Mouse (Mus musculus): ENCODE measurements at regions not wholly inside any gene's neighbourhood (a gene's known extent, or its start where the extent isn't known, plus 50 kb on each side); places are given as distances from the start of the nearest gene placed in this dataset.
"Not testable (repeated sequence)": the region's sequence is repeated elsewhere in the genome, so short reads cannot be mapped to it uniquely, and the experiment has no call there.

DNA sequence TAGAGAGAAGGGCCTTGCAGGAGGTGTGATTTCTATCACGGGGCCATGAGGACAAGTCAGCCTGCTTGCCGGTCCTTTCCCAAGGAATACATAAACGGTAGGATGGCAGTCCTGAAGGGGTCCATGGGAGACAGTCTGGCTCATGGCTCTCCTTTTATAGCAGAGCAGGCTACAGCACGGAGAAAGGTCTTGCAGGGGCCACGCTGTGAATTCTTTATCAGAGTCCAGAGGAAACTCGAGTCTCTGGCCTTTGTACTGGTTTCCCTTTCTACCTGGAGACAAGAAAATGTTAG lies 1984.0 kb downstream of the 4930444P10Rik start:
- no peak for DNase-seq

DNA sequence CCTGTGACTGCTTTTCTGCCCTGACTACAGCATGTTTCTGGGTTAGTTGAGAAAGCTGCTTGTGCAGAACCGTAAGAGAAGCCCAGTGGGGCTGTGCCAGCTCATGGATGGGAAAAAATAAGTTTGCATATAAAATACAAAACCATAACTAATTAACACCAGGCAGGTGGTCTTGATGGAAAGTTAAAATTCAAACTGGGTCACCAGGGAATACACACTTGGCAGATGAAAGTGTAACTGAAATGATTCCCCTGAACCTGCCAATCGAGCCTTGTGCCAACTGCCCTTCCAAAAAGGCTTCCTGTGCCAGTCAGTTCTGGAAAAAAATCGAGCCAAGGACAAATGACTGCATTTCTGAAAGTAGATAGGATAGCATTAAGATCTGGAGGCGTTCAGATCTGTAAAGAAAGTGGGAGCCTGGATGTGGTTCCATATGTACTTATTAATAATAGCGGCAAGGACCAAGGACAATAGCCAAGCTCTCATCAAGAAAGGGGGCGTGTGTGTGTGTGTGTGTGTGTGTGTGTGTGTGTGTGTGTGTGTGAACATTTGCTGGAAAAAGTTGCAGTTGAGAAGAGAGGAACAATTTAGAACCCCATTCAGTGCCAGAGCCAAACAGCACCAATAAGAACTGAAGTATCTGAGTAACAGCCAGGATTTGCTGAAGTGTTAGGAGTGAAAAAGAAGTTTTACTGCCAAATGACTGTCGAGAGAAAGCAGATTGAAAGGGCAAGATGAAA lies 1984.5 kb downstream of the 4930444P10Rik start:
- no peak for DNase-seq

GRCm38 (mm10) chr1:14105521-14105920 lies 1987.6 kb downstream of the 4930444P10Rik start:
- DNase-seq = not testable (repeated sequence)

DNA sequence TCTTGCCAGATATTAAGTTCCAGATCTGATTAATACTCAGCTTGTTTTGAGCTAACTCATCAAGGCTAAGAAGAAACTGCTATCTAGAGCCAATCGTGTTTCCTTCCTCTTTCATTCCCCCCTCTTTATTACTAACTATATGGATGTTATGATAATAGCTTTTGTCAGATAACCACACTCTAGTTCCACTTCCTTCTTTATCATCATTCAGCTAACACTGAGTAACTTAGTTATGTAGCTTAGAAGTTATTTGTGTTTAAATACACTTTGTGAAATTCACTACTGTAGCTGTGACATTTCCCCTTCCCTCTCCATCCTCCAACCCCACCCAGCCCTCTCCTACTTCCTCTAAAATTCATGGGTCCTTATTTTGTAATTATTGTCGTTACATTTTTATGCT lies 1988.6 kb downstream of the 4930444P10Rik start:
- no peak for DNase-seq

DNA sequence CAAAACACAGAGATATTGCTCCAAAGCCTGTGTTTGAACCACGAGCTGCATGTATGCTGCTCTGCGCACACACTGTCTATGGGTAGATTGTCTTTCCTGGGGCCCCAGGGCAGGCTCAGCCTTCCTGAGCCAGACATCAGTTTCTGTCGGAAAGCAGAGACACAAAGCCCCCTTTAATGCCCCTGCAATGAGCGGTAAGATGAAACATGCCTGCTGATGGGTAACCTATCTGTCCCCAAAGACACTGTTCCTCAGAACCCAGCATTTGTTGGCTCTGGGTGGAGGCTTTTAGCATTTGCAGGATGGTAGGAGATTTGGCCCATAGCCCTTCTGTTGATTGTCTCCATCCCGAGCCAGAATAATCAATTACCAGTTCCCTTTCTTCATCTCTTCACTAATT lies 1994.1 kb downstream of the 4930444P10Rik start:
- no peak for DNase-seq

GRCm38 (mm10) chr1:14097567-14098228 lies 1995.4 kb downstream of the 4930444P10Rik start:
- no peak for DNase-seq

DNA sequence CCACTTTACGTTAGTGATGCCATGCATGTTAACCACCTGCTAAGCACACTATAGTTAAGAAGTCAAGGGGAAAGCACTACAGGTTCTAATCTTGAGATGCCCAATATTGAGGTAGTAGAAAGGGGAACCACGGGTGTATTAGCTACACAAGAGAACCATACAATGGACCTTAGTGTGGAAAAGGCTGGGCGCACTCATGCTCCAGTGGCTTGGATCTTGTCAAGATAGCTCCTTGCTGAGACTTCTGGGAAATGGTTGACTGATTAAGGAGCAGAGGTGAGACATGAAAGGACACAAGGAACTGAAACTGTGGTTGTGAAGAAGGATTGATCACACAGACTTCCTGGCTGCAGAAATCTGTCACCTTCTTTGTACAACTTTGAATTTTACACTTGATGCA lies 2028.3 kb downstream of the 4930444P10Rik start:
- no peak for DNase-seq

GRCm38 (mm10) chr1:14036163-14036562 lies 2057.0 kb downstream of the 4930444P10Rik start:
- no peak for DNase-seq

DNA sequence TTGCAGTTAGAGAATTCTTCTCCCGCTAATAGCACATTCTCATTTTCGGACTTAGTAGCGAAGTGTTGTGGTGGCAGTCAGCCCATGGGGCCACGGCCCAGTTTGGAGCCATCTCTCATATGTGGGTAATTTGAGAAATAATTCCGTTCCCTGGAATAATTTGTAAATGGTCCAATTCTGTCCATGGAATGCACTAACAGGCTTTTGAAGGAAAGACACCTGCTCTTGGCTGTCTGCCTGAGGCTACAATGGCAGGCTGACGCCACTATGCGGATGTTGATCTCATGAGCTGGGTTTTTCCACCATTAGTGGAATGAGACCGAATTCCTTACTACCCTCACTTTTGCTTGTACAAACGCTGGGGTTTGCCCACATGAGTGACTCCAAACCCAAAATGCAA lies 2081.6 kb downstream of the 4930444P10Rik start:
- DNase-seq = no peak

GRCm38 (mm10) chr1:14010789-14011188 lies 2082.3 kb downstream of the 4930444P10Rik start:
- DNase-seq = no peak

DNA sequence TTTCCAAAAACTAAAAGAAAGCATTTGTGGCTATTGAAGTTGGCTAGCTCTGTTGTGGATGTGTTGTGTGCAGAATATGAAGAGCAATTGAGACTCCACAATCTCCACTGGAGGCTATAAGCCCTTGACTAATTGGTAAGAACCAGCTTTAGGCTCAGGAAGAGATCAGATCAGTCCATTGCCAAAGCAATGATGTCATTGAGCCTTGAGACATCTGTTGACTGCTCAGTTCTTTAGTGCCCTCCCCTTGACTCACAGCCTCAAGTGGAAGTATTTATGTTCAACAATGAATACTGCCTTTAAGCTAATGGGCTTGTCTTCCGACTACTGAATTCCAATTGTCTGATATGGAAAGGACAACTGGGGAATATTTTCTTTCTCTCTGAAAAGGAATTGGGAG lies 2090.6 kb downstream of the 4930444P10Rik start:
- no peak for DNase-seq

DNA sequence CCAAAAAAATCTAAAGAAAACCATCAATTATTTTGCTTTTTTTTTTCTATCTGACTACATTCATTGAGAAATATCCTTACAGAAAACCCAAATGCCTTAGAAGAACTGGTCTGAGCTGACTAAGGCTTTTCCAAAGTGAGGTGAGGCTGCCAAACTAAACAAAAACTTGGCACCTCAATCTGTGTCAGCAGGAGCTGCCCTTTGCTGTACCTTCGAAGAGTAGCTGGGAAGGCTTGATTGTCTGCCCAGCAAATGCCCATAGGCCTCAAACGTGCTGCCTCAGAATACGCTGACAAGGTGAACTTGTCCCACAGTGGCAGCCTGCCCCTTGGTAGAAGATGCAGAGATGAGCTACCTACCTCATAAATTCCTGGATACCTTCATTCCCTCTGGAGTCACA lies 2091.7 kb downstream of the 4930444P10Rik start:
- peak; percentile 10 to 28 for DNase-seq

DNA sequence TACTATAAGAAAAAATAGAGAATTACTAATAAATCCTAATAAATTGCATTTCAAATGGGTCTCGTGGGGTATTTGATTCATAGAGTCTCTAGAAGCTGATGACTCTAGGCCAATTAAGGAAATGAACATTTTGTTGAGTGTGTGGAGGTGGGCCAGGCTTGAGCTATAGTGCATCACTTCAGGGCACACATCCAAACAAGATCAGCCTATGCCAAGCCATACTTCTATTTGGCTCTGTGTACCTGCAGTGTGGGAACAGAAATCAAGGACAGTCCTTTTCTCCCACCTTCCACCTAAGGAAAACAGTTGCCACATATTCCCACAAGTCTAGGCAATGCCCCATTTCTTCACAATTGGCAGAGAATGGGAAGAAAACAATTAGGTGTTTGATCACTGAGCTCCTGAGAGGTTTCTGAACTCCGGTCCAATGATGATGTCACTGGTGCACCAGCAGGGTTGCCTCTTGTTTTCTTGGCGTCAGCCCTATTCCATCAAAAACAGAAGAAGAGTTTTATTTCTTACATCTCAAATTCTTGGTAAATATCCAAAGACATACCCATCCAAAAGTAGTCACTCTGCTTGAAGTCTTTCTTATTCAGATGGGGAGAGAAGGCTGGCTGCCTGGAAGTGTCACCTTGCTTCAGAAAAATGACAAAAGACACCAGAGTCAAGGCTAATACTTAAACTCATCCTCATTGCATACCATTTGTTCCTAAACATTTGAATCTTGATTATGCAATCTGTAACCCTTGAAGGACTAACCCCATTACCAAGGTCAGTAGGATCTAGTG lies 2092.3 kb downstream of the 4930444P10Rik start:
- no peak for DNase-seq

DNA sequence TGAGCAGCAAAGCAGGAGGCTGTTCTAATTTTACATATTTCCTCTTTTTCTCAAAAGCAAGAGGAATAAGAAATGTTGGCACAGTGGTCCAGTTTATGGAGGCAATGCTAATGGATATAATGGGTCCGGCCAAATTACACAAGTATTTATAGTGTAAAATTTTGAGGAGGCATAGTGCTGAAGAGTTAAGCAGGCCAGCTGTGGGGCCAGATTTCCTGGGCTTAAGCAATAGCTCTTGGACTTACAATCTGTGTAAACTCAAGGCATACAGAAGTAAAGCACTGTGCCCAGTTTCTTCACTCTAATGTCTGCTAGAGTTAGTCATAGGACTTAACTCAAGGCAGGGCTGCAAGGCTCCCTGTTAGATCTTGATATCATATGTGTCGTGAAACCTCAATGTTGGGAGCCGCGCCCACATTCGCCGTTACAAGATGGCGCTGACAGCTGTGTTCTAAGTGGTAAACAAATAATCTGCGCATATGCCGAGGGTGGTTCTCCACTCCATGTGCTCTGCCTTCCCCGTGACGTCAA lies 2094.9 kb downstream of the 4930444P10Rik start:
- peak; percentile 5 to 48 for DNase-seq

DNA sequence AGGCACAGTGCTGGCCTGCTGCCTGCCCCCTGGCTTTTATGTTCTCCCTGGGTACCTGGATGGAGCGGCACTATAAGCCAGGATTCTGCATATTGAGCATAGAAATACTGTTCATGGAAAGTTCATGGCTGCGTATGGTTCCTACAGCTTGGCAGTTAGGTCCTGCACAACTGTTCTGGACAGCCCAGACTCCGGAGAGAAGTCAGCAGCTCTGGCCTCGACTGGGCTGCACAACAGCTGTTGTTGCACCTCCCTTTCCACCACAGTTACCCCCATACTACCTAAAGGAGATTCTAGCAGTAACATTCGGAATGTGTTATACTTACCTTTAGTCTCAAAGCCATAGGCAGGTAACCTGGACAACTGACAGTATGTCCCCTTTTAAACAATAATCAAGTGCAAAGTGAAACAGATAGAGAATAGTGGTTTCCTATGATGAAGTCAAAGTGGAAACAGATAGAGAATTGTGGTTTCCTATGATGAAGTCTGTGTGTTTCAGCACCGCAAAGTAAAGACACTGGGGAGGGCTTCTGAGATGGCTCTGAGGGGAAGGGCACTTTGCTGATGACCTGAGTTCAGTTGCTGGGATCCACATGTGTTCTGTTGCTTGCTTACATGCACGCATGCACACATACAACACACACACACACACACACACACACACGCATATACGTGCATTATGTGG lies 2099.2 kb downstream of the 4930444P10Rik start:
- DNase-seq = no peak

DNA sequence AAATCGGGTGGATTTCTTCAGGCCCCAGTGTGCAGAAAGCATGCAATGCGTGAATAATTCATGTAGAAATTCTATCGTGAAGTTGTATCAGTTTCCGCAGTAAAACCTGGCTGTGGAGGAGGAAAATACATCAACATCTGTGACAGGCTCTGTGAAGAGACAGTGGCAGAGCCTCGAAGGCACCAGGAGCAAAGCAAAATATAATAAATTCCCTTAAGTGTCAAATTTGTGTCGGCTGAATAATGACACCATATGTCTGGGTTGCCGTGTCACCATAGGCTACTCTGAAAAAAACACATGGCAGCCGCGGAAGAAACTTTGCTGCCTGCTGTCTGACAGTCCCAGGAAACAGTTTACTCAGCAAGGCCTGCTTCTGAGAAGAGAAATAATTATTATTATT lies 2100.1 kb downstream of the 4930444P10Rik start:
- DNase-seq = no peak

DNA sequence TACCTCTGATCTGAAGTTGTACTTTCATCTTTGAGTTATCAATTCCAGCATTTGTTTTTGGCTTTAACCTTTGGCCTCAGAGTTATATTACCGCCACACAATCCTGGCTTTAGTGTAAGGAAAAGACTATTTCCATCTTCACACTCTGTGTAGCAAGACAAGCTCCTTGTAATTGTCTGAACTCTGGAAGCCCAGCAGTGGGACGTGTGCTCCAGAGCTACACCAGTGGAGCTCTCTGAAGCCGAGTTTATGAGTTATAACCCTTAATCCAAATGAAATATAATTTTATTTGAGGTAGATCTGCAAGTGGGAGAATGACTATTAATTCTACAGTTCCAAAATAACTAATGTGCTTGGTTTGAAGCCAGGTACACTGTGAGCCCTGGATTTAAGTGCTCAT lies 2103.8 kb downstream of the 4930444P10Rik start:
- DNase-seq = no peak

GRCm38 (mm10) chr1:13984833-13985232 lies 2108.3 kb downstream of the 4930444P10Rik start:
- no peak for DNase-seq

DNA sequence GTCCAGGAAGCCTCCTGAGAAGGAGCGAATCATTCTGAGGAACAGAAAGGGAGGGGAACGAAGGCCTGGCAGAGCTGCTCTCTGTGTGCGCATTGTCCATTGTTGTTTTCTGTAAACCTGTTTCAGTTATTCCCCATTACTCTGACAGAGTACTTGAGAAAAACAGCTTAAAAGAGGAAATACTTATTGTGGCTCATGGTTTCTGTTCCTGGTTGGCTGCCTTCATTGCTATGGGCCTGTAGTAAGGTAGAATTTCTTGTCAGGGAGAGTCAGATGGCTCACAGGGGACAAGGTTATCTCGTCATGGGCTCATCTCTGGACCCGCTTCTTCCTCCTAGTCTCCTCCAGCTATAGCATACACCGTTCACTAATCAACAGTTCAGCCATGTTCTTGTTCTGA lies 2112.9 kb downstream of the 4930444P10Rik start:
- DNase-seq = no peak

GRCm38 (mm10) chr1:13978640-13979039 lies 2114.5 kb downstream of the 4930444P10Rik start:
- DNase-seq = peak in 1 of 2 experiments; percentile 6

DNA sequence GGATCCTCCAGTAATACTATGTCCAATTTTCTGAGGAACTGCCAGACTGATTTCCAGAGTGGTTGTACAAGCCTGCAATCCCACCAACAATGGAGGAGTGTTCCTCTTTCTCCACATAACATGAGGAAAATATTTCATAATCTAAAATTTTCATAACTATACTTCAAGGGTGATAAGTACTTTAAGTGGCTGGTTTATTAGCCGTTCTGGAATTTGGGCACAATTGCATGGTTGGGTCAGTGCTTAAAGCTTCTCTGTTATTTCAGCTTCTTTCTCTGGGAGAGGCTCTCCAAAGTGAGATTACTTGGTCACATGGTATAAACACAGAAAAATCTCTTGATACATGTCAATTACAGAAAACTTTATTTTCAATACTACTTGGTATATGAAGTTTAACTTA lies 2115.9 kb downstream of the 4930444P10Rik start:
- DNase-seq = no peak

DNA sequence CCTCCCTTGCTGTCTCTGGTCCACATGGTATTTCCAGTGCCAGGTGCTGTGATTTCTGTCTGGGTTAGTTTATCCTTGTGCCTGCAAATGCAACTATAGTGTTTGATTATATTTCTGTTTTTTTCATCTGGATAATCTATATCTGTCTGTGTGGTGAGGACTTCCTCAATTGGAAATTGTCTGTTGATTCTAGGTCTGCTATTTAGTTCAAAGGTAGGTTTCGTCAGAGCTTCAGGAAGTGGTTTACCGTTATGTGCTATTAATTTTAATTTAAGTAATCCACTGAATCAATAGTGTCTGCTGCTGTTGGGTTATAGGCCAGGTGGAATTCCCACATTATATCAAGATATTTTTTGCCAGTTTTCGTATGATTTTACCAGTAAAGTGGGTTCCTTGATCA lies 2143.9 kb downstream of the 4930444P10Rik start:
- DNase-seq = no peak

GRCm38 (mm10) chr1:13941351-13941750 lies 2151.8 kb downstream of the 4930444P10Rik start:
- no peak for DNase-seq
